Mouse (Mus musculus) liver, embryonic 14.5 days (tissue): Measurements from ENCODE around the gene Ggt1.
A peak's percentile ranks its signal among the peaks of the same experiment; 100 is the strongest.

Experiments used
- CTCF ChIP-seq: IDR thresholded peaks from 2 replicates; pipeline ENCODE4 v1.5.1; 2016; ENCODE audit warnings: antibody characterized with exemption, low read depth, control low read depth
- EP300 ChIP-seq: IDR thresholded peaks from 2 replicates; pipeline ENCODE4 v1.6.1; 2016; ENCODE audit warnings: antibody characterized with exemption, low read depth

DNA sequence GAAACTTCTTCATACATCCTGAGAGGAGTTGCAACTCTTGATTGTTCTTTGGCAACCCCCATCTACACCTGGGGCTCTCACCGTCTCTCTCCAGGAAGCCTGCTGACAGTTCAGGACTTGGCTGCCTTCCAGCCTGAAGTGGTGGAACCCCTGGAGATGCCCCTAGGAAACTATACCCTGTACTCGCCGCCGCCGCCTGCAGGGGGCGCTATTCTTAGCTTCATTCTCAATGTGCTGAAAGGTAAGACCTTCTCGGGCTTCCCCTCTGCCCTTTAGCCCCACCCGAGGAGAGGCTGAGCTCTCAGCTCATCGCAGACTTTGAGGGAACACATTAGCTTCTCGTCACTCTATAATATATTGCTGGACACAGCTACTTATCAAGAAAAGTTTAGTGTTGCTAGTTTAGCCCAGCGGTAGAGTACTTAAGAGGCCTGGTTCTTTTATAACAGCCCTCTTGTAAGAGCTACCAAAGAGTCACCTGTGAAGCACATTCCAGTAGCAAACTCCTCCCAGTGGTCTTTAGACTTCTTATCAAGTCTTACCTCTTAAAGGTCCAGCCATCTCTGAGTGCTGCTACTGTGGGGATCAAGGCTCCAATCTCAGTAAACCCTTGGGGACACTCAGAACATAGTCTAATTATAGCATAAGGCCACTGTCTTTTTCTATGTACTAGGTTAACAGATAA, 43.9 kb downstream of the Ggt1 start:
- TF ChIP-seq CTCF (peak; percentile 65), EP300 (no peak)
